Mouse (Mus musculus) testis, adult 2 months (tissue): ENCODE results near the gene Tmem102. TPM values are rescaled to one million over a fixed set of nuclear protein-coding genes. Genes with fewer than 3 reads are reported as not detected.

Experiments
- H3K27ac ChIP-seq: fragments of 200-500 bp; 2 replicates; pipeline ENCODE4 v1.5.1; 2012; ENCODE audit warnings: low read depth, low read length; ENCODE audit not compliant: control insufficient read depth, insufficient read depth
- H3K27me3 ChIP-seq: fragments of 200-500 bp; 2 replicates; pipeline ENCODE4 v1.6.1; 2012; ENCODE audit warnings: mild to moderate bottlenecking, low read length, moderate library complexity; ENCODE audit not compliant: control insufficient read depth, insufficient read depth
- H3K36me3 ChIP-seq: fragments of 200-500 bp; 2 replicates; pipeline ENCODE4 v1.6.1; 2012; ENCODE audit warnings: mild to moderate bottlenecking, low read length; ENCODE audit not compliant: control insufficient read depth, insufficient read depth
- H3K4me1 ChIP-seq: fragments of 200-500 bp; 2 replicates; pipeline ENCODE4 v1.6.1; 2012; ENCODE audit warnings: low read length; ENCODE audit not compliant: control insufficient read depth, insufficient read depth
- H3K4me3 ChIP-seq: fragments of 200-500 bp; 2 replicates; pipeline ENCODE4 v1.5.1; 2012; ENCODE audit warnings: low read depth, mild to moderate bottlenecking, low read length, moderate library complexity, mixed read lengths; ENCODE audit not compliant: control insufficient read depth
- CTCF ChIP-seq: fragments of 200-500 bp; IDR thresholded peaks from 2 replicates; pipeline ENCODE4 v1.5.1; 2012; ENCODE audit warnings: low read depth, mild to moderate bottlenecking, inconsistent platforms, low read length, moderate library complexity; ENCODE audit not compliant: control insufficient read depth, insufficient read depth, insufficient replicate concordance
- POLR2A ChIP-seq: fragments of 200-500 bp; IDR thresholded peaks from 2 replicates; pipeline ENCODE4 v1.6.1; 2012; ENCODE audit warnings: low read depth, mild to moderate bottlenecking, inconsistent platforms, low read length, moderate library complexity; ENCODE audit not compliant: control insufficient read depth
- polyA plus RNA-seq: library from polyadenylated mRNA; depleted of rRNA; stranded (reverse); fragments of >200 nt; gene quantifications from 2 replicates; pipeline ENCODE4 v1.2.3, GENCODE M21; 2012

Tmem102 gene
- polyA plus RNA-seq, 1 experiment = 0.52 TPM

DNA sequence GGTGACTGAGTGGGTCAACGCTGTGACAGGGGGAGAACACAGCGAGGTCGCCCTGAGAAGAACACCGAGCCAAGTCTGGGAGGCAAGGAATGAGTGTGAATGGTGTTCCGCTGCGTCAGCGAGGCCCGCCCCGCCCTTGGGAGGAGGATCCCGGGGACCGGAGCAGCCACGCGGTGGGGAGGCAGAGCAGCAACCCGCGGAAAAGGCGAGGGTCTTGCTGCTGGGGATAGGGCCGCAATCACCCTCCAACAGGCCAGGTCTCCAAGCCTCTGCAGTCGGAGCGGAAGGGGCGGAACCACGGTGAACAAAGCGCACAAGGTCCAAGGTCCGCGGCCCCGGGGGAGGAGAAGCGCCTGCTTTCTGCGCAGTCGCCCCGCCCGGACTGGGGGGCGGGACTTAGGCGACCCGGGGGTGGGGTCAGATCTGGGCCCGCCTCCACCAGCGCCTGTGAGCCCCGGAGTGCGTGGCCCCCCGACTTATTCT, 40.8 kb upstream of the Tmem102 start, which contains the start of gene Plscr3:
TSS of gene Plscr3 (plus strand) at position 179 of the 483 bp plus-strand sequence.
- TF ChIP-seq POLR2A (peak; percentile 36; the same call in 1 of the 2 replicates), CTCF (no peak)
- Histone ChIP-seq H3K4me1 (peaks cover 6% of the 10 kb centered on the region), H3K27me3 (no peaks in the 10 kb centered on the region), H3K27ac (peak within 1 kb of the TSS; percentile 83), H3K4me3 (peak within 1 kb of the TSS; percentile 86), H3K36me3 (no peaks in the 10 kb centered on the region)

GRCm38 (mm10) chr11:69838714-69839104, 33.3 kb upstream of the Tmem102 start:
- Histone ChIP-seq H3K4me3 (peak overlapping the region; percentile 63), H3K36me3 (no peaks in the 10 kb centered on the region), H3K4me1 (peaks cover 36% of the 10 kb centered on the region), H3K27ac (0 out of 2 replicates have a peak overlapping the region, but pooled peaks have one; percentile 0), H3K27me3 (no peaks in the 10 kb centered on the region)
- TF ChIP-seq CTCF (no peak), POLR2A (no peak)

- TF ChIP-seq CTCF (no peak), POLR2A (no peak; the same call in 1 of the 2 replicates)
- Histone ChIP-seq H3K27ac (peak within 1 kb of the TSS; percentile 65), H3K4me1 (peaks cover 39% of the 10 kb centered on the region), H3K4me3 (peak within 1 kb of the TSS; percentile 63), H3K27me3 (no peaks in the 10 kb centered on the region), H3K36me3 (no peaks in the 10 kb centered on the region)
These were observed 32.7 kb upstream of the Tmem102 start, which contains the start of gene Tmem256 for GRCm38 (mm10) chr11:69837952-69838713. Gene Tmem256 (plus strand): TSS chr11:69838514.

DNA sequence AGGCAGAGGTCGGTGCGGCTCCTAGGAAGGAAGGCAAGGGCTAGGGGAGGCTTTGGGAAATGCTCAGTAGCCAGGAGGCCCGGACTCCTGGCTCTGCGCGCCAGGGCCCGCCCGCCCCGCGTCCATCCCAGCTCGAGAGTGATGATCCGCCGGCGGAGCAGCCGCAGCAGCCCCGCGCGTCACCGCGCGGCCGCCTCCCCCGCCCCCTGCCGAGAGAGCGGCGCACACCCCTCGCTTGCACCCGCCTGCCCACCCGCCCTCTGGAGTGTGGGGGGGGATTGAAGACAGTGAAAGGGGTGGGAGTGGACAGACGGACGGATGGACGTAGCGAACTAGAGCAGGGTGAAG, 32.2 kb upstream of the Tmem102 start, which contains the start of gene Nlgn2:
TSS of gene Nlgn2 (minus strand) at position 181 of the 348 bp plus-strand sequence.
- peaks cover 39% of the 10 kb centered on the region for H3K4me1 ChIP-seq

GRCm38 (mm10) chr11:69836703-69837576, 31.5 kb upstream of the Tmem102 start:
- Histone ChIP-seq H3K4me3 (peak overlapping the region; percentile 63), H3K36me3 (no peaks in the 10 kb centered on the region), H3K4me1 (peaks cover 39% of the 10 kb centered on the region), H3K27ac (no peak overlapping the region), H3K27me3 (no peaks in the 10 kb centered on the region)
- TF ChIP-seq POLR2A (no peak), CTCF (no peak)

More for the DNA sequence above, 32.2 kb upstream of the Tmem102 start, which contains the start of gene Nlgn2:
- Histone ChIP-seq H3K36me3 (no peaks in the 10 kb centered on the region), H3K27ac (peak within 1 kb of the TSS; percentile 65), H3K27me3 (no peaks in the 10 kb centered on the region), H3K4me3 (peak within 1 kb of the TSS; percentile 63)
- TF ChIP-seq CTCF (no peak), POLR2A (peak; percentile 10; the same call in 1 of the 2 replicates)

GRCm38 (mm10) chr11:69835966-69836335, 30.5 kb upstream of the Tmem102 start:
- H3K27ac ChIP-seq = no peak overlapping the region
- no peaks in the 10 kb centered on the region for H3K27me3 ChIP-seq
- TF ChIP-seq CTCF (no peak), POLR2A (no peak)
- H3K4me3 ChIP-seq = no peak overlapping the region
- no peaks in the 10 kb centered on the region for H3K36me3 ChIP-seq
- H3K4me1 ChIP-seq = peaks cover 39% of the 10 kb centered on the region

DNA sequence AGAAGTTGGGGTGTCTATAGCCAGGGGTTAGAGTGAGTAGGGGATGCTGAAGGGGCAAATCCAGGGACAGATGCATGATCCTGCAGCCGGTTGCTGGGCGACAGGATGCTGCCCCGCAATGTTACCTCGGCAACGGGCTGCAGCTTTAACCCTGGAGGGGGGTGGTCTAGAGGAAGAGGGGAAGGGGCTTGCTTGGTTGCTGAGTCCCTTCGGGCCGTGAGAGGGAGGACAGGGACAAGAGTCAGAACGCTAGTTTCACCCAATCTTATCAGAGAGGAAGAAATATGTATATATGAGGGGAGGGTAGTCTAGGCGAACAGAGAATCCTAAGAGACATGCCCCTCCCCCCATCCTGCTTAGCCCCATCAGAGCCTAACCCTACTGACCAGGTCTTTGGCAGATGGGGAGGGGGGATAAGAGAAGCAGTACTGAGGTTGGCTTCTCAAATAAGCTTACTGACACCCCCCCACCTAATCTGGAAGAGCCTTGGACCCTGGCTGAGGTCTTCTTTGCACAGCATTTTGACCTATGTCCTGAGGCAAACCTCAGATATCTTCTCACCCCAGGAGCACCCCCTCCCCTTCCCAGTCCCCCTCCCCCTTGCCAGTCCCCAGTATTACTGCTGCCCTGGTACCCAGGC, 30.0 kb upstream of the Tmem102 start:
- TF ChIP-seq CTCF (no peak), POLR2A (no peak)
- Histone ChIP-seq H3K4me1 (peaks cover 39% of the 10 kb centered on the region), H3K27ac (no peak overlapping the region), H3K4me3 (no peak overlapping the region), H3K27me3 (no peaks in the 10 kb centered on the region), H3K36me3 (no peaks in the 10 kb centered on the region)
